Mouse (Mus musculus) megakaryocyte, embryonic 14.5 days (primary cell): ENCODE measurements around the gene Klhl31.

Source experiments
- FLI1 ChIP-seq: IDR thresholded peaks from 2 replicates; pipeline ENCODE4 v1.6.1; 2012; ENCODE audit warnings: low read length, inconsistent platforms, mixed read lengths
- GATA1 ChIP-seq: IDR thresholded peaks from 3 replicates; pipeline ENCODE4 v1.6.1; 2012; ENCODE audit warnings: mixed read lengths, low read length, inconsistent platforms, borderline replicate concordance

DNA sequence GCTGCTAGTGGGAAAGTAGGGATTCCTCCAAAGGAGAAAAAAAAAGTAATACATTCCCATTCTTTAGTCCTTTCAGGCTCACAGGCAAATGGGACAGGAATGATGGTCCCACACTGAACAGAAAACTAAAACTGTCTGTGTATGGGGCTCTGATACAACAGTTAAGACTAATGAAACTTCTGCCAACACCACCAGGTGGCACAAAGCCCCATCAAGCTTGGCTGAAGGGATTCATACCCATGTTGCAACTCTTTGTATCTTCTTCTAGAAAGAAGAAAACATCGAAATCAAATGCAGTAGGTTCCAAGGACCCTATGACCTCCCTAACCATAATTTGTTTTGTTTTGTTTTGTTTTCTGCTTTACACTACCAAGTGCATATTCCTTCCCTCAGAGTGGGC lies 57.1 kb downstream of the Klhl31 start:
- TF ChIP-seq GATA1 (no peak), FLI1 (no peak)
